Mouse (Mus musculus) gastrocnemius, postnatal 14 days (tissue): ENCODE measurements around the gene Kif1bp. TPM values are rescaled to one million over a fixed set of nuclear protein-coding genes. Genes with fewer than 3 reads are reported as not detected.

Source experiments
- DNase-seq: peaks from one replicate; pipeline ENCODE4 v3.0.0; 2021; ENCODE audit warnings: mixed read lengths
- intact Hi-C: fragments of 180-260 bp; cut with DNase I; formaldehyde crosslinking; loops from one replicate; pipeline ENCODE4 v1.15.1; 2025; ENCODE audit warnings: low total_unique reads
- total RNA-seq, 2 experiments: library from RNA; stranded (reverse); gene quantifications; 2 replicates each; pipeline ENCODE4 v1.2.3; 2021

Gene Kif1bp
- total RNA-seq, 2 experiments from 2014 or later: 21.6 to 22.8 TPM

GRCm38 (mm10) chr10:62568861-62569260, 9.4 kb downstream of the Kif1bp start:
- intact Hi-C loops: no loop called here
- no peak for DNase-seq

GRCm38 (mm10) chr10:62557736-62558135, 20.5 kb downstream of the Kif1bp start:
- intact Hi-C loops: no loop called here
- DNase-seq: no peak

GRCm38 (mm10) chr10:62556558-62556901, 21.7 kb downstream of the Kif1bp start:
- no peak for DNase-seq
- intact Hi-C loops: no loop called here

GRCm38 (mm10) chr10:62555705-62556557, 22.3 kb downstream of the Kif1bp start:
- intact Hi-C loops: no loop called here
- DNase-seq: no peak

- intact Hi-C loops: no loop called here
These were observed 24.6 kb downstream of the Kif1bp start for GRCm38 (mm10) chr10:62553611-62554091.

GRCm38 (mm10) chr10:62550787-62551300, 27.4 kb downstream of the Kif1bp start:
- intact Hi-C loops: loop anchor here (2.0 kb wide), 1 partner anchor 50 kb away; no protein-coding TSS in a partner anchor
- DNase-seq: no peak

More at GRCm38 (mm10) chr10:62553611-62554091, 24.6 kb downstream of the Kif1bp start:
- DNase-seq: no peak

GRCm38 (mm10) chr10:62549523-62550166, 28.6 kb downstream of the Kif1bp start:
- intact Hi-C loops: loop anchor here (2.0 kb wide), 1 partner anchor 49 kb away; no protein-coding TSS in a partner anchor
- DNase-seq: peak; percentile 59

- intact Hi-C loops: no loop called here
- peak; percentile 41 for DNase-seq
These were observed 31.8 kb downstream of the Kif1bp start for GRCm38 (mm10) chr10:62546441-62546840.

- intact Hi-C loops: no loop called here
- no peak for DNase-seq
These were observed 32.5 kb downstream of the Kif1bp start for GRCm38 (mm10) chr10:62545759-62546158.

- intact Hi-C loops: no loop called here
- DNase-seq: no peak
These were observed 33.9 kb downstream of the Kif1bp start for GRCm38 (mm10) chr10:62544316-62544715.

GRCm38 (mm10) chr10:62543399-62543808, 34.9 kb downstream of the Kif1bp start:
- DNase-seq: no peak
- intact Hi-C loops: no loop called here

GRCm38 (mm10) chr10:62542928-62543327, 35.3 kb downstream of the Kif1bp start:
- intact Hi-C loops: no loop called here
- no peak for DNase-seq

- no peak for DNase-seq
- intact Hi-C loops: no loop called here
These were observed 35.8 kb downstream of the Kif1bp start for GRCm38 (mm10) chr10:62542507-62542906.

- intact Hi-C loops: no loop called here
- no peak for DNase-seq
These were observed 36.8 kb downstream of the Kif1bp start for GRCm38 (mm10) chr10:62541499-62541898.

GRCm38 (mm10) chr10:62540800-62541199, 37.5 kb downstream of the Kif1bp start:
- no peak for DNase-seq
- intact Hi-C loops: no loop called here

GRCm38 (mm10) chr10:62534509-62534908, 43.7 kb downstream of the Kif1bp start:
- intact Hi-C loops: no loop called here
- DNase-seq: no peak

GRCm38 (mm10) chr10:62532832-62533231, 45.4 kb downstream of the Kif1bp start:
- intact Hi-C loops: no loop called here
- DNase-seq: no peak

- intact Hi-C loops: no loop called here
- DNase-seq: peak; percentile 36
These were observed 48.1 kb downstream of the Kif1bp start for GRCm38 (mm10) chr10:62530183-62530582.

GRCm38 (mm10) chr10:62527351-62527750, 50.9 kb downstream of the Kif1bp start, which contains the start of gene Srgn:
Gene Srgn, minus strand, starts transcription at chr10:62527451.
- intact Hi-C loops: no loop called here

GRCm38 (mm10) chr10:62522346-62522950, 55.8 kb downstream of the Kif1bp start:
- intact Hi-C loops: no loop called here
- no peak for DNase-seq

More at GRCm38 (mm10) chr10:62527351-62527750, 50.9 kb downstream of the Kif1bp start, which contains the start of gene Srgn:
- no peak for DNase-seq
